Mouse (Mus musculus): ENCODE measurements around the gene Ing5.
"Not testable (repeated sequence)": the region's sequence is repeated elsewhere in the genome, so short reads cannot be mapped to it uniquely, and the experiment has no call there.

The Ing5 gene

DNA sequence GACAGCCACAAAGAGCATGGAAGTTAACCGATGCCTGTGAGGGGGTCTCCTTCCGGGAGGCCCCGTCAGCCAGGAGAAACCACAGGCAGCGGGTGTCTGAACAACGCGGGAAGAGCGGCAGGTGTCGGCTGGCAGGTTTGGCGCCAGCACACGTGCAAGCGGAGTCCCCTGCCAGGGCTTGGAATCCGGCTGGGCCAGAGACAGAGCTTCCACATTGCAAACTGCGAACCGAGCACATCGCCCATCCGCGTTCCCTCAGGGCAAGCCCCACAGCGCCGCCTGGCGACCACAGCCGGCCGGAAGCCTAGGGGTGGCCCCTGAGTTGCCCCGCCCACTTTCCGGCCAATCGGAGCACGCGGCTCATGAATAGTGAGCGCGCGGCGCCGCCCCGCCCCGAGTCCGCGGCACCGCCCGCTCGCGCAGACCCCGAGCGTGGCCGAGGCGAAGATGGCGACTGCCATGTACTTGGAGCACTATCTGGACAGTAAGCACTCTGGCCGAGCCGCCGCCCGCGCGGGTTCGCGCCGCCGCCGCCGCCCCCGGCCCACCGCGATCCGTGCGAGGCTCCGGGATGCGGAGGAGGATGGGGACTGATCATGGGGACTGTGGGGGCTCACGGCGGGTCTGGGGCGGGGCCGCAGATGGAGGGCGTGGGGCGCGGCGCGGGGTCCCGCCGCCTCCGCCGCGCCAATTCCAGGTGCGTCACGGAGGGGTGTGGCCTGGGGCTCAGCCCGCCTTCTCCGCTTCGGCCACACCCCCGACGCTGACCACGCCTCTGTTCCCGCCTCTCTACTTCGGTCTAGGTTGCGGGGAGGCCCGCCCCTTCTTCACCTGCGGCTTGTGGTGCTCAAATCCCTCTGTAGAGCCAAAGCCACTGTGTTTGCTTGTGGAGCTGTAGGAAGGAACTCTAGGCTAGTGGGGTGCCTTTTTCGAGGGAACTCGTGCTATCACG is at the start of gene Ing5:
Gene Ing5 (plus strand): TSS at position 410 of the 952 bp plus-strand sequence.
- DNase-seq = peak; percentile 99

GRCm38 (mm10) chr1:93754573-93755290 is 49.0 kb upstream of the Ing5 start, which contains the start of gene Thap4:
Gene Thap4 (minus strand): TSS chr1:93754864.
- DNase-seq = peak; percentile 96

- DNase-seq = no peak
These were observed 48.5 kb upstream of the Ing5 start for GRCm38 (mm10) chr1:93755291-93755610.

DNA sequence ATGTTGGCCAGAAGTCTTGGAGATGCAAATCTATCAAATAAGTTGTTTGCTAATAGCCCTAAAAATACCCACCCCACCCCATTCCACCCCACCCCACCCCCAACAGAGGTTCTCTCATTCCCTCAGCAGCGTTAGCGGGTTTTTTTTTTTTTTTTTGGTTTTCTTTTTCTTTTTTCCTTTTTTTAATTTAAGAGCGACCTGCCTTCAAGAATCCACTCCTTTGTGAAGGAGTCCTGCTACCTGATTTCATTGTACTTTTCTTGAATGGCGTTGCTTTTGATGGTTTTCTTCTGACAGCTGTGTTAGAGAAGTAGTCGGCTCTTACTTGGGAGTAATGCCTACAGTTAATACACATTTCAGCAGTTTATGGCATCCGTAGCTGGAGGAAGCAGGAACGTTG is 48.1 kb upstream of the Ing5 start:
- no peak for DNase-seq

- no peak for DNase-seq
These were observed 47.6 kb upstream of the Ing5 start for GRCm38 (mm10) chr1:93756154-93756553.

DNA sequence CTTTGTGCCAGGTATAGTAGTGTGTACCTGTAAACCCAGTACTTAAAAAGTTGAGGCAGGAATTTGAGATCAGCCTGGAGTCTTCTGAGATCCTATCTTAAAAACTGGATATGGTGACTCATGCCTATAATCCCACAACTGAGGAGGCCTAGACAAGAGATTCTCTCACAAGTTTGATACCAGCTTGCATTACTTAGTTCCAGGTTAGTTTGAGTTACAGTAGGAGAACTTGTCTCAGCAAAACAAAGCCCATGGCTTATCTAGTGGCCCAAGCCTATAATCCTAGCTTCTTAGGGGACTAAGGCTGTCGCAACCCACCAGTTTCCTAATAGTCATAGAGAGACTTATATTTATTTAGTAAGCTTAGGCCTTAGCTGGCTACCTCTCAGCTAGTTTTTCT is 43.7 kb upstream of the Ing5 start:
- no peak for DNase-seq

GRCm38 (mm10) chr1:93763531-93763930 is 40.2 kb upstream of the Ing5 start:
- not testable (repeated sequence) for DNase-seq

DNA sequence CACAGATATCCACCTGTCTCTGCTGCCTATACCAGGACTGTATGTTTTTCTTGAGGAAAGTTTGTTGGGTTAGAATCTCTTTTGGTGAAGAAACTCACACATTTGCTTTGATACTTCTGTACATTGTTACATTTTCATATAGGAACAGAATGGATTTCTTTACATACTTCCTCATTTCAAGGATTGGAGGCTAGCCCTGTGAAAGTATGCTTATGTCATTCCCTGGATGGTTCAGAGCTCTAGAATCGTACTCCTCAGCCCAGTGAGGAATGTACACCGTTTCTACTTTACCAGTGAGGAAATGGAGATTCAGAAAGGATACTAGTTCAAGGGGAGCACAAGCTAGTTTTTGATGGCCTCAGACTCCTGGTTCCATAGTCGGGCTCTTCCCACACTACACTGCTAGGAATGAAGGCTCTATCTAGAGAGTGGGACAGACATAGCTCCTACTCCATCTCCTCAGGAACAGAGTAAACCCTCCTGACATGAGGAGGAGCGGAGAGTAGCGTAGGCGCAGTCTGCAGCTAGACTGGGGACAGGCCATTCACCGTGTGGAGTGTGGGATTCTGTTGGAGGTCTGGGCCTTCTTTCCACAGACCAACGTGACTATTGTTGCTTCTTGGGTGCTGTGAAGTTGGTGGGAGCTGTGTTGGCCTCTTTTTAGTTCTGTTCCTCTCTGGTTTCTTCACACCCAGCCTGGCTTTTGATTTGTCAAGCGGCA is 38.7 kb upstream of the Ing5 start:
- DNase-seq = no peak

GRCm38 (mm10) chr1:93767600-93767999 is 36.2 kb upstream of the Ing5 start:
- no peak for DNase-seq

DNA sequence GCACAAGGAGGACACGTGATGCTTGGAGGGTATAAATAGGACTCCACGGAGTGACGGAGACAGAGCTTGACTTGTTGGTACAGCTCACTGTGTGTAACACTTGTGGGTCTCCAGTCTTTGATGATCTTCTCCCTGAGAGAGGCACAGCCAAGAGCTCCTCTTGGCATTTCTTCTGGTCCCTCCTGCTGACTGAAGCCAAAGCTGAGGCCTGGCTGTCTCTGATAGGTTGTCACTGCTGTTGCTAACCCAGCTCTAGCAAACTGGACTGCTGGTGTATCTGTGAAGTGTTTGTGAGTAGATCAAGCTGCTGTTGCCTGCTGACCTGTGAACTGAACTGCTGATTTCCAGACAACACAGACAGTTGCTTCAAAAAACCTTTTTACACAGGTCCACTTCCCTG is 33.9 kb upstream of the Ing5 start:
- no peak for DNase-seq

GRCm38 (mm10) chr1:93776686-93777085 is 27.1 kb upstream of the Ing5 start:
- no peak for DNase-seq

- no peak for DNase-seq
These were observed 16.9 kb upstream of the Ing5 start for GRCm38 (mm10) chr1:93786912-93787311.

- DNase-seq = no peak
These were observed 9.2 kb upstream of the Ing5 start for GRCm38 (mm10) chr1:93794526-93794925.

- no peak for DNase-seq
These were observed 7.9 kb upstream of the Ing5 start for GRCm38 (mm10) chr1:93795886-93796285.

GRCm38 (mm10) chr1:93800670-93801503 is 2.9 kb upstream of the Ing5 start:
- DNase-seq = peak; percentile 62

DNA sequence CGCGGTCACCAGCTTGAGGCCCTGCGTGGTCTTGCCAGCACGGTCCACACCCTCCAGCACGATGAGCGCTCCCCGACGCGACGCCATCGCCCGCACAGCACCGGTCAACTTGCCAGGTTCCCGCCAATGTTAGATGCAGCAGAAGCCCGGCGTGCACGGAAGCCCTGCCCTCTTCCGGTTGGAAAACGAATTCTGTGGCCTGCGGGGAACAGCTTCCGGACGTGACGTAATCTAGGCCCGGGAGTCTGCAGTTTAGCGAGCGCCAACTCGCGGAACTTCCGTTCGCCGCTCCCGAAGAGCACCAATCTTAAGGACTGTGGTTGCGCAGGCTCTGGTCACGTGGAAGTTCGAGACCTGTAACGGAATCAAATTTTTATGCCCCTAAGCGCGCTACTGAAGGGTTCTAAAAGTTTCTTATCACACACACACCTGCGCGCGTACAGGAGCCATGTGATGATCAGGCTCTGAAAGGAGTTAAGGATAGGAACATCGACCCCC is 2.0 kb upstream of the Ing5 start, which contains the start of gene Dtymk:
Gene Dtymk (minus strand): TSS at position 194 of the 498 bp plus-strand sequence.
- peak; percentile 96 for DNase-seq

DNA sequence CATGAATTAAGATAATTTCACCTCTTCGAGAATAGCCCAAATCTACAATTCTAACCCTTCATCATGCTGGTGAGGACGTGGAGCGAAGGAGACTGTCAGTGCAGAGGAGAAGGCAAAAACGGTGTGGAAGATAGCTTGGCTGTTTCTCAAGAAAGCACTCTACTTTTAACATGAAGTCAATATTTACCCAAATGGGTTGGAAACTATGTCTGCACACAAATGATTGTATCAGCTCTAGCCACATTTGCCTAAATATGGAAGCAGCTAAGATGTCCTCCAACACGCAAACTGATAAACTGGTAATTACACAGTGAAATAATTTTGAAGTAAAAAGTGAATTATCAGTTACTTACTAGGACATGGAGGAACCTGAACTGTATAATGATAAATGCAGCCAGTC is 994 bp upstream of the Ing5 start:
- DNase-seq = no peak

DNA sequence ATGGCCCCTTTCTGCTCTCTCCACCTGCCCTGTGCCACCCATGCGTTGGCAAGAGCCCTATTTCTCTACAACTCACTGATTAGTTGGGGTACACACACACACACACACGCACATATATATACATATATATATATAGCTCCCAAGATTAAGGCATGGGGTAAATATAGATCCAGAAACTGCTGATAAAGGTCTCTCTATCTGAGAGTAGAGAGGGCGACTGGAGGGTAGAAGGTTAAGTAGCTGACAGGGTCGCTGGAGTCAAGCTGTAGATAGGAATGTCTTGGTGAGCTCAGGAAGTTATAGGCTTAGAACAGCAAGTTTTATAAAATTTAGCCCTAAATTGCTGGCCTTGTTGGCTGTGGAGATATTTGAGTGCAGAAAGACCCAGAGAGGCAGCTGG is 1.1 kb downstream of the Ing5 start:
- no peak for DNase-seq

DNA sequence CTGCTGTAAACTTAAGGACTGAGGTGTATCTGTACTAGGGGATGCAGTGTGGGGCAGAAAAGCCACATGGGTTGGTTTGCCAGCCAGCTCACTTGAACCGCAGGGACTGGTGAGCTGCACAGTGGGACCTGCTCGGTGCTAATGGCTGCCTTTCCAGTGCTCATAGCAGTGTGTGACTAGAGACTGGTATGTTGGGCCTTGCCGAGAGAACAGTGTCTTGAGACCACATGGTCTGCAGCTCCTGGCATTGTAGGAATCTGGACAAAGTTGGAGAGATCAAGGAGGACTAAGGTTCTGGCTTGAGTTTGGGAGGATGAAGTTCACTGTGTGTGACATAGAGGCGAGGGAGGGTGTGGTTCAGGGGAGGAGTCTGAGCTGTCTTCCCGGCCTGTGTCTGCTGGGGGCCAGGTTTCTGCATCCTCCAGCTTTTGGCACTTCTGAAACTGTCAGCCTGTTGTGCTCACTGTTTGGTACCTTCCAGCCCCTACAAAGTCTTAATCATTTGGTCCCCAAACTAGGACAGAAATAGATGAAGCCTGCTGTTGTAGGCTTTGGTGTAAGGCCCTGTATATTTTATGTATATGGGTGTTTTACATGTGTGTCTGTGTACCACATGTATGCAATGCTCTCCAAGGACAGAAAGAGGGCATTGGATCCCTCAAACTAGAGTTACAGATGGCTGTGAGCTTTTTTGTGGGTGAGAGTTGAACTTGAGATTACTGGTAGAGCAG is 1.6 kb downstream of the Ing5 start:
- peak; percentile 68 for DNase-seq

- no peak for DNase-seq
These were observed 5.1 kb downstream of the Ing5 start for GRCm38 (mm10) chr1:93808871-93809270.

DNA sequence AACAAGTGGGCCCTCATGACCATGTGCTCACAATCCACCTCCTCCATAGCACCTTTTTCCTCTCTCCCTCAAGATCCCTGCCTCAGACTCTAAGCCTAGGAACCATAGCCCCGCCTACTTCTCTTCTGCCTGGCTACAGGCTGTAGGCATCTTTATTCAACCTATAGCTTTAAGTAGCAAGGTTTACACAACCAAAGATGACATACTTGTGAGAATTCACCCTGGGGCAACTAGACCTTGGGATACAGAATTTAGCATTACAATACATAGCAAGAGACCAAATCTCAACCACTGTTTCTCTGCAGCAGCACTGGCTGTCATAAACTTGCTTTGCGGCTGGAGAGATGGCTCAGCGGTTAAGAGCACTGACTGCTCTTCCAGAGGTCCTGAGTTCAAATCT is 6.2 kb downstream of the Ing5 start:
- no peak for DNase-seq
